Mouse (Mus musculus) stomach, postnatal 0 days (tissue): ENCODE measurements around the gene Amt. TPM values are rescaled to one million over a fixed set of nuclear protein-coding genes. Genes with fewer than 3 reads are reported as not detected.

Experiments
- ATAC-seq: fragments of 200-750 bp; cut with Nextera tagmentation; 2 replicates; pipeline ENCODE4 v1.8.0; 2017; ENCODE audit not compliant: low FRiP score, low TSS enrichment
- DNase-seq: peaks from one replicate; pipeline ENCODE4 v3.0.0-alpha.2; 2016; ENCODE audit warnings: low spot score
- H3K27ac ChIP-seq: fragments of 300-500 bp; sonication (generic); replicated peaks from 2 replicates; pipeline ENCODE4 v1.5.1; 2014; ENCODE audit warnings: mild to moderate bottlenecking, control low read depth
- H3K27me3 ChIP-seq: fragments of 300-500 bp; sonication (generic); 2 replicates; pipeline ENCODE4 v1.6.1; 2014; ENCODE audit warnings: low read length; ENCODE audit not compliant: control insufficient read depth, insufficient read depth
- H3K36me3 ChIP-seq: fragments of 300-500 bp; sonication (generic); 2 replicates; pipeline ENCODE4 v1.6.1; 2014; ENCODE audit warnings: low read length, mixed read lengths; ENCODE audit not compliant: control insufficient read depth, insufficient read depth
- H3K4me1 ChIP-seq: fragments of 300-500 bp; sonication (generic); replicated peaks from 2 replicates; pipeline ENCODE4 v1.6.1; 2014; ENCODE audit warnings: antibody characterized with exemption; ENCODE audit not compliant: control insufficient read depth, insufficient read depth
- H3K4me2 ChIP-seq: fragments of 300-500 bp; sonication (generic); replicated peaks from 2 replicates; pipeline ENCODE4 v1.6.1; 2014; ENCODE audit warnings: low read depth, mild to moderate bottlenecking, control low read depth, moderate library complexity
- H3K4me3 ChIP-seq: fragments of 300-500 bp; sonication (generic); 2 replicates; pipeline ENCODE4 v1.5.1; 2014; ENCODE audit warnings: low read depth, low read length, control low read depth
- H3K9ac ChIP-seq: fragments of 300-500 bp; sonication (generic); 2 replicates; pipeline ENCODE4 v1.6.1; 2014; ENCODE audit warnings: mild to moderate bottlenecking, low read length, control low read depth, mixed read lengths
- H3K9me3 ChIP-seq: fragments of 300-500 bp; sonication (generic); 2 replicates; pipeline ENCODE4 v1.6.1; 2016; ENCODE audit warnings: low read length; ENCODE audit not compliant: control insufficient read depth
- CTCF ChIP-seq: IDR thresholded peaks from 2 replicates; pipeline ENCODE4 v1.5.1; 2016; ENCODE audit warnings: antibody characterized with exemption, low read depth, mild to moderate bottlenecking, moderate library complexity
- EP300 ChIP-seq: optimal IDR thresholded peaks from 2 replicates; pipeline ENCODE3; 2016; ENCODE audit warnings: antibody characterized with exemption
- WGBS: fragments of 180-500 bp; shearing (Covaris S2); extraction: QIAGEN DNeasy Blood & Tissue Kit; methylation state at CpG from one replicate; pipeline ENCODE4 v1.1.7; 2014; 5-methylcytosine and 5-hydroxymethylcytosine counted together
- polyA plus RNA-seq: library from polyadenylated mRNA; unstranded; fragments of >200 nt; fragmentation: Nextera tagmentation; extraction: Ambion mirVana; gene quantifications from 2 replicates; pipeline ENCODE4 v1.2.1, GENCODE M21; 2015

The Amt gene
- polyA plus RNA-seq, 1 experiment from 2014 or later = 11.6 TPM

DNA sequence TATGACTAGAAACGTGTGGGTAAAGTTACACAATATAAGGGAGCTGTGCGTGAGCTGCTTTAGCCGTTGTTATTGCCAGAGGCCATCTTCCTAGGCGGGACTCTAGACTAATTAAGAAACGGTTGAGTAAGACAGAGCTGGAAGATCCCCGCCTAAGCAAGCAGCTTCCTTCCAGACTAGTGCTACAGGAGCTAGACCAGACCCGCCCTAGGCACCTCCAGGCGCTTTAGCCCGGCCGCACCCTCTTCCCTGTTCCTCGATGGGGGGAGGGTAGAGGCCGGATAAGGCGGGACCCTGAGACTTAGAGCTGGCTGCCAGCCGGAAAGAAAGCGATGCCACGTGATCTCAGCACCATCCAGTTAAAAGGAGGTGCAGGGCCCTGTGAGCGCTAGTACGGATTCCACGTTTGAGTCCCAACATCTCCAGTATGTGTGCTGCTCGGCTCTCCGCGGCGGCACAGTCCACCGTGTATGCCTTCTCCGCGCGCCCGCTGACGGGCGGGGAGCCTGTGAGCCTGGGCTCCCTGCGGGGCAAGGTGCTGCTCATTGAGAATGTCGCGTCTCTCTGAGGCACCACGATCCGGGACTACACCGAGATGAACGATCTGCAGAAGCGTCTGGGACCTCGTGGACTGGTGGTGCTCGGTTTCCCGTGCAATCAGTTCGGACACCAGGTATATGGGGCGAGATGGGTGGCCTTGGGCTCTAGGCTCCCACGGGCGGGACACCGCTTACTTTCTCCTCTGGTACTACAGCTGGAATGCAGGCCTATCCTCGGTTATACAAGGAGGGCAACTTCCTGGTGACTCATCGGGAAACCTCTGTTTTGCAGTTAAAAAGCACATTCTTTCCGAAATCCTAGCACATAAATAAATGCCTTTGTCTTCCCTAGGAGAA lies 42.5 kb downstream of the Amt start, which contains the start of gene Gpx1:
Gene Gpx1 (plus strand): TSS at position 18 of the 896 bp plus-strand sequence.
- Histone ChIP-seq H3K9me3 (no peaks in the 10 kb centered on the region), H3K36me3 (peaks cover 7% of the 10 kb centered on the region; the same call in 1 of the 2 replicates), H3K27me3 (no peaks in the 10 kb centered on the region), H3K4me2 (peak within 1 kb of the TSS; percentile 65), H3K27ac (peak within 1 kb of the TSS; percentile 99), H3K4me3 (peak within 1 kb of the TSS; percentile 65), H3K4me1 (0 out of 2 replicates have a peak, but pooled peaks cover 8% of the 10 kb centered on the region), H3K9ac (peak within 1 kb of the TSS; percentile 86)
- TF ChIP-seq EP300 (peak; percentile 95), CTCF (peak; percentile 19; the same call in 1 of the 2 replicates)
- WGBS = under 1% methylated on average over 48 of the region's 49 CpGs
- peak; percentile 97 for ATAC-seq
- peak; percentile 96 for DNase-seq

DNA sequence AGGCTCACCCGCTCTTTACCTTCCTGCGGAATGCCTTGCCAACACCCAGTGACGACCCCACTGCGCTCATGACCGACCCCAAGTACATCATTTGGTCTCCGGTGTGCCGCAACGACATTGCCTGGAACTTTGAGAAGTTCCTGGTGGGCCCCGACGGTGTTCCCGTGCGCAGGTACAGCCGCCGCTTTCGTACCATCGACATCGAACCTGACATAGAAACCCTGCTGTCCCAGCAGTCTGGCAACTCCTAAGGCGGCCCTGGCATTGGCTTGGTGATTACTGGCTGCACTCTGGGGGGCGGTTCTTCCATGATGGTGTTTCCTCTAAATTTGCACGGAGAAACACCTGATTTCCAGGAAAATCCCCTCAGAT lies 43.2 kb downstream of the Amt start:
- peaks cover 6% of the 10 kb centered on the region; the same call in 1 of the 2 replicates for H3K36me3 ChIP-seq
- peak overlapping the region; percentile 65 for H3K4me3 ChIP-seq
- 0 out of 2 replicates have a peak, but pooled peaks cover 8% of the 10 kb centered on the region for H3K4me1 ChIP-seq
- 8% methylated on average over 20 of the region's 20 CpGs for WGBS
- no peaks in the 10 kb centered on the region for H3K9me3 ChIP-seq
- H3K4me2 ChIP-seq = peak overlapping the region; percentile 65
- peak; percentile 46 for DNase-seq
- peak overlapping the region; percentile 99 for H3K27ac ChIP-seq
- no peaks in the 10 kb centered on the region for H3K27me3 ChIP-seq
- TF ChIP-seq EP300 (no peak), CTCF (no peak)
- H3K9ac ChIP-seq = peak overlapping the region; percentile 86
- no peak for ATAC-seq

DNA sequence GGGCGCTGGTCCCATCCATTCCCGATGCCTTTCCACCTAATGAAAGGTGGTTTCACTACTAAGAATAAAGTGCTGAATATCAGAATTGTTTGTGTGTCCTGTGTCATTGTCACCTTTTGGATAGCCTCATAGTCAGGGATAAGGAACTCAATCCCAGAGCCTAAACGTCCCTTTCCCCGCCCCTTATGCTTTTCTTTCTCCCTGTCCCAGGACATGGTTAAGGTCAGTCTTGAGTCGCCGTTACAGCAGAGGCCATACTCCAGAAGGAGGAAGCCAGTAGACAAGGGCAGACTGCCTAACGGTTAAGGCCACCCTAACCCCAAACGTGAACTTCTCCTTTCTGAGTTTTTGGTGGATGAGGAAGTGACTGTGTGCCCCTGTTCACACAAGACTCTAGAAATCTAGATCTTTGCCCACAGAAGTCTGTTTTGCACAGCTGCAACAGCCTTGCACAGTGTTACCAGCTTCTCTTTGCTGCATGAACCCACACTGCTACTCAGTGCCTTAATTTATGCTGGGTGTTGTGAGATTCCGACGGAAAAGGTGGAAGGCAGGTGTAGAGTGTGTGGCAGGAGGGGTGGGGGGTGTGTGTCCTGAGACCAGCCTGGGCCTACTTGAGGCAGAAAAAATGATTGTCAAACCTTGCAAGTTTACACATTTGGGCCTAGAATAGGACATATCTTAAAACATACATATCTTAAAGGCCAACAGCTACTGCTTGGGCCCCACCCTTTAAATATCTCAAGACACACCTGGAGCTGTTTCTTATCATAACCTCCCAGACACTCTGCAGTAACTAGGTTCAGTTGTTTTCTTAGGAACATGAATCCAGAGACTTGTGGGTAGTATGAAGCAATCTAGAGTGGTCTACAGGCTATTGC lies 43.8 kb downstream of the Amt start:
- Histone ChIP-seq H3K9ac (peak overlapping the region; percentile 86), H3K4me1 (0 out of 2 replicates have a peak, but pooled peaks cover 8% of the 10 kb centered on the region), H3K27me3 (no peaks in the 10 kb centered on the region), H3K4me2 (peak overlapping the region; percentile 65), H3K27ac (peak overlapping the region; percentile 99), H3K4me3 (peak overlapping the region; percentile 65), H3K9me3 (no peaks in the 10 kb centered on the region), H3K36me3 (0 out of 2 replicates have a peak, but pooled peaks cover under 1% of the 10 kb centered on the region)
- peak; percentile 22 for DNase-seq
- peak; percentile 3; the same call in 1 of the 2 replicates for ATAC-seq
- WGBS = 37% methylated on average over 10 of the region's 10 CpGs
- TF ChIP-seq EP300 = no peak
- TF ChIP-seq CTCF = no peak

DNA sequence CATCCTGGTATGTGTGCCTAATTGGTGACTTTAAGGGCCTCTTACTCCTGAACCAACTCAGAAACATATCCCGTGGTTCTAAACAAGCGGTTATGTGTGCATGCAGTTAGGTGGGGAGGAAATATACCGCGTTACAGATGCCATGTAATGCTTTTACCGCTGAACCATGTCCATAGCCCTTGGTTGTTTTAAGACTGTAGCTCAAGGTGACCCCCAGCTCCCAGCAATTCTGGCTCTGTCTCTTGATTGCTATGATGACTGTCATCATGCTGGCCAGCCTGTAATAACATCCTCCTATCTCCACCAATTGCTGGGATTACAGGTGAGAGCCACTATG lies 44.5 kb downstream of the Amt start:
- WGBS = 68% methylated on average over 5 of the region's 5 CpGs
- Histone ChIP-seq H3K4me3 (no peak overlapping the region), H3K36me3 (no peaks in the 10 kb centered on the region), H3K9ac (0 out of 2 replicates have a peak overlapping the region, but pooled peaks have one; percentile 18), H3K9me3 (no peaks in the 10 kb centered on the region), H3K27ac (peak overlapping the region; percentile 99), H3K4me2 (peak overlapping the region; percentile 65), H3K27me3 (no peaks in the 10 kb centered on the region), H3K4me1 (0 out of 2 replicates have a peak, but pooled peaks cover 8% of the 10 kb centered on the region)
- no peak for TF ChIP-seq EP300
- TF ChIP-seq CTCF = no peak
- no peak for DNase-seq
- no peak for ATAC-seq

DNA sequence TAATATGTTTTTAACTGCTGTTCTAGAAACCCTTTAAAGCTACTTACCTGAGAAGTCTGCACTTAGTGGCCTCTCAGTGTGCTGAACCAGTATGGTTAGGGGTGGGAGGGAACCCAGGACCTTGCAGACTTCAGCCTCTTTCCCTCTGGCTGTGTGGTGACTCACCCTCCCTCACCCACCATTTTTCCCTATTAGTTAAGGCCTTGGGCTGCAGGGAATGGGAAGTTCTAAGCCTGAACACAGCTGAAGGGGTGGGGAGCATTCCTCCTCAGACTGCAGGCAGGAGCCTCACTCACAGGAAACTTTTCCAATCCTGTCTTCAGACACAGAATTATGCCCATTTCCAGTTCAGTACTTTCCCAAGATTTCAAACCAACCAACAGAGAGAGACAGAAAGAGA lies 45.1 kb downstream of the Amt start:
- DNase-seq = peak; percentile 38
- no peak overlapping the region for H3K9ac ChIP-seq

More for the DNA sequence above, 45.1 kb downstream of the Amt start:
- Histone ChIP-seq H3K4me2 (no peak overlapping the region; the same call in 1 of the 2 replicates), H3K9me3 (no peaks in the 10 kb centered on the region), H3K4me1 (0 out of 2 replicates have a peak, but pooled peaks cover 8% of the 10 kb centered on the region), H3K4me3 (no peak overlapping the region), H3K36me3 (no peaks in the 10 kb centered on the region), H3K27me3 (no peaks in the 10 kb centered on the region), H3K27ac (peak overlapping the region; percentile 99)
- no peak for ATAC-seq
- TF ChIP-seq EP300 (no peak), CTCF (no peak)
